Mouse (Mus musculus) embryonic facial prominence, embryonic 15.5 days (tissue): ENCODE measurements around the gene Klhl35. TPM values are rescaled to one million over a fixed set of nuclear protein-coding genes. Genes with fewer than 3 reads are reported as not detected.
"Not testable (repeated sequence)": the region's sequence is repeated elsewhere in the genome, so short reads cannot be mapped to it uniquely, and the experiment has no call there.

ENCODE experiments used
- ATAC-seq: fragments of 200-750 bp; cut with Nextera tagmentation; 2 replicates; pipeline ENCODE4 v1.8.0; 2017; ENCODE audit warnings: low read depth, moderate TSS enrichment; ENCODE audit not compliant: insufficient number of reproducible peaks, low FRiP score, low TSS enrichment
- H3K27ac ChIP-seq: fragments of 300-500 bp; sonication (generic); replicated peaks from 2 replicates; pipeline ENCODE4 v1.5.1; 2015; ENCODE audit warnings: mild to moderate bottlenecking, inconsistent platforms
- H3K27me3 ChIP-seq: fragments of 300-500 bp; sonication (generic); 2 replicates; pipeline ENCODE4 v1.6.1; 2015; ENCODE audit warnings: inconsistent platforms
- H3K36me3 ChIP-seq: fragments of 300-500 bp; sonication (generic); 2 replicates; pipeline ENCODE4 v1.6.1; 2015; ENCODE audit warnings: mild to moderate bottlenecking, inconsistent platforms
- H3K4me1 ChIP-seq: fragments of 300-500 bp; sonication (generic); 2 replicates; pipeline ENCODE4 v1.6.1; 2015; ENCODE audit warnings: inconsistent platforms
- H3K4me2 ChIP-seq: fragments of 300-500 bp; sonication (generic); replicated peaks from 2 replicates; pipeline ENCODE4 v1.6.1; 2015; ENCODE audit warnings: mild to moderate bottlenecking, inconsistent platforms
- H3K4me3 ChIP-seq: fragments of 300-500 bp; sonication (generic); replicated peaks from 2 replicates; pipeline ENCODE4 v1.5.1; 2015; ENCODE audit warnings: mild to moderate bottlenecking, inconsistent platforms
- H3K9ac ChIP-seq: fragments of 300-500 bp; sonication (generic); 2 replicates; pipeline ENCODE4 v1.6.1; 2015; ENCODE audit warnings: inconsistent platforms
- H3K9me3 ChIP-seq: fragments of 300-500 bp; sonication (generic); replicated peaks from 2 replicates; pipeline ENCODE4 v1.6.1; 2016; ENCODE audit warnings: inconsistent platforms
- WGBS: fragments of 180-500 bp; shearing (Covaris S2); methylation state at CpG from one replicate; pipeline ENCODE4 v1.1.7; 2015; 5-methylcytosine and 5-hydroxymethylcytosine counted together
- polyA plus RNA-seq: library from polyadenylated mRNA; unstranded; fragments of >200 nt; fragmentation: Nextera tagmentation; extraction: Ambion mirVana; gene quantifications from 2 replicates; pipeline ENCODE4 v1.2.1, GENCODE M21; 2015

Klhl35 gene
- polyA plus RNA-seq, 1 experiment from 2014 or later = 0.96 TPM

DNA sequence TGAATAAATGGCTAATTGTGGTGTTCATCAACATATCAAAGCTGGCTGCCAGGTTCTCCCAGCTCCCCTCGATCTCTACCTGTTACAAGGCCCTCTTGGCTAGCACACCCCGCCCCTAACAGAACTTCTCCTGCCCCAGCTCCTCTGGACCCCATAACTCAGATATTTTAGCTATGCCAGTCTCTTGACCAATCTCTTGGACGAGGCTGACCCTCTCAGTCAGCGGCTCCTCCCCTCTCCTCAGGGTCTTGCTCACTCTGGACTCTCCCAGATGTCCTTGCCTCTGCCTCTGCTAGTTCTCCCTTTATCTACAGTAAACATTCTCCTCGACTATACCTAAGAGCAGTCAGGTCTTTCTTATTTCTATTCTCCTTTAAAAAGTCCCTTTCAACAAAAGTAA, 34.9 kb downstream of the Klhl35 start:
- H3K4me1 ChIP-seq = no peaks in the 10 kb centered on the region
- no peak overlapping the region for H3K4me3 ChIP-seq
- H3K9ac ChIP-seq = no peak overlapping the region
- no peaks in the 10 kb centered on the region for H3K9me3 ChIP-seq
- H3K4me2 ChIP-seq = no peak overlapping the region
- no peaks in the 10 kb centered on the region for H3K36me3 ChIP-seq
- H3K27me3 ChIP-seq = no peaks in the 10 kb centered on the region
- WGBS = 32% methylated on average over 5 of the region's 5 CpGs
- H3K27ac ChIP-seq = no peak overlapping the region
- no peak for ATAC-seq

DNA sequence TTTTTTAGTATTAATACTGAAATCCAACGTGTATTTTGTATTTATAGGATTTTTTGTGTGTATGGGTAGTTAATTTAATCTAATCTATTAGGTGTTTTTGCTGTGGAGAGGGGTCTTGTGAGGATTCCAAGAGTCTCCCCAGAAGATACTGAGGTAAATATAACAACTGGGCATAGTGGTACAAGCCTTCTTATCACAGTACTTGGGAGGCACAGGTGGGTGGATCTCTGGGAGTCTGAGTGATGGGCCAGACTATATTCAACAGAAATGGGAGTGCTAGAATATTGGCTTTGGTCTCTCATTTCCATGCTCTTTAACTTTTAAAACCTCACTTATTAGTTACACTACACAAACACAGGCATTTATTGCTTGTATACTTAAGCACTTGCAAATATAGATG, 35.3 kb downstream of the Klhl35 start:
- WGBS = 54% methylated on average over 1 of the region's 1 CpGs

DNA sequence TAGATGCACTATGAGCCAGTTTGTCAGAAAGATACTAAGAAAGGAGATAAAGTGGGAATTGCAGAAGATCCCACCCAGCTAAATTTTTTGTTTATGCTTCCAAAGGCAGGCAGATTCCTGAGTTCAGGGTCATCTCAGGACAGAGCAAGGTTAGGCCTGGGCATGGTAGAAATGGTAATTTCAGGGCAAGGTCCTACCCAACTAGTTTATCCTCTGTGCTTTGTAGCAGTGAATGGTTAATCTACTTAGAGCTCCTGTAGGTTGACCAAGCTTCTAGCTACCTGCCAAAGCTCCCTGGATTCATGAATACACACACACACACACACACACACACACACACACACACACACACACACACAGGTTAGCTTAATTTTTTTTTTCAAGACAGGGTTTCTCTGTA, 38.8 kb downstream of the Klhl35 start:
- Histone ChIP-seq H3K4me3 (no peak overlapping the region), H3K4me1 (no peaks in the 10 kb centered on the region), H3K27me3 (no peaks in the 10 kb centered on the region), H3K27ac (no peak overlapping the region), H3K9ac (no peak overlapping the region), H3K36me3 (no peaks in the 10 kb centered on the region), H3K4me2 (no peak overlapping the region), H3K9me3 (no peaks in the 10 kb centered on the region)
- no peak for ATAC-seq

More for the DNA sequence above, 35.3 kb downstream of the Klhl35 start:
- H3K4me1 ChIP-seq = no peaks in the 10 kb centered on the region
- no peak for ATAC-seq
- no peaks in the 10 kb centered on the region for H3K27me3 ChIP-seq
- no peak overlapping the region for H3K9ac ChIP-seq
- H3K27ac ChIP-seq = no peak overlapping the region
- no peak overlapping the region for H3K4me2 ChIP-seq
- H3K36me3 ChIP-seq = no peaks in the 10 kb centered on the region
- no peak overlapping the region for H3K4me3 ChIP-seq
- no peaks in the 10 kb centered on the region for H3K9me3 ChIP-seq

DNA sequence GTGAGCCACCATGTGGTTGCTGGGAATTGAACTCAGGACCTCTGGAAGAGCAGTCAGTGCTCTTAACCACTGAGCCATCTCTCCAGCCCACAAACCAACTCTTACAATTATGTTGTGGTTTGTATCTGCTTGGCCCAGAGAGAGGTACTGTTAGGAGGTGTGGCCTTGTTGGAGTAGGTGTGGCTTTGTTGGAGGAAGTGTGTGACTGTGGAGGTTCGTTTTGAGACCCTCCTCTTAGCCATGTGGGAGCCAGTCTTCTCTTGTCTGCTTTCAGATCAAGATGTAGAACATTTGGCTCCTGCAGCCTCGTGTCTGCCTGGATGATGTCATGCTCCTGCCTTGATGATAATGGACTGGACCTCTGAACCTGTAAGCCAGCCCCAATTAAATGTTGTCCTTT, 42.4 kb downstream of the Klhl35 start:
- ATAC-seq = not testable (repeated sequence)

DNA sequence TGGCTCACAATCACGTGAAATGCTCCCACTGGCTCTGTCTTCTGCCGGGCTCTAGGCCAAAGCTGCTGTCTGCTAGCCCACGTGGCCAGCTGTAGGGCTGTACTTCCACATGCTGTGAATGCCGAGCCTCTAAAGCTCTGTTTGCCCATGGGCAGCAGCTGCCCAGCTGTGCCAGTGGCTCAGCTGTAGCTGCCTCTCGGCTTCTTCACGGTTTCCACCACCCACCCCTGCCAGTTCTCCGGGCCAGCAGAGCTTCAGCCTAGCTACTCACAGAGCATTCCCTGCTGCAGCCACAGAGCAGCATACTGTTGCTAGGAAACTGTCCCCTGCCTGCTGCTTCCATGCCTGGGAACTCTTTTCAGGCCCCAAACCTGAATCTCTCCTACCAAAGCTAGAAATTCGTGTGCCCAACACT, 44.3 kb downstream of the Klhl35 start:
- Histone ChIP-seq H3K27ac (no peak overlapping the region), H3K4me1 (peaks cover 8% of the 10 kb centered on the region), H3K4me2 (no peak overlapping the region), H3K9me3 (no peaks in the 10 kb centered on the region), H3K9ac (no peak overlapping the region), H3K27me3 (no peaks in the 10 kb centered on the region), H3K4me3 (no peak overlapping the region), H3K36me3 (no peaks in the 10 kb centered on the region)
- peak; percentile 43; the same call in 1 of the 2 replicates for ATAC-seq
- 9% methylated on average over 8 of the region's 8 CpGs for WGBS

More for the DNA sequence above, 42.4 kb downstream of the Klhl35 start:
- not testable (repeated sequence) for H3K9ac ChIP-seq, H3K36me3 ChIP-seq, H3K9me3 ChIP-seq, H3K4me3 ChIP-seq, H3K27ac ChIP-seq, H3K4me1 ChIP-seq, H3K4me2 ChIP-seq, H3K27me3 ChIP-seq
- 18% methylated on average over 2 of the region's 2 CpGs for WGBS

DNA sequence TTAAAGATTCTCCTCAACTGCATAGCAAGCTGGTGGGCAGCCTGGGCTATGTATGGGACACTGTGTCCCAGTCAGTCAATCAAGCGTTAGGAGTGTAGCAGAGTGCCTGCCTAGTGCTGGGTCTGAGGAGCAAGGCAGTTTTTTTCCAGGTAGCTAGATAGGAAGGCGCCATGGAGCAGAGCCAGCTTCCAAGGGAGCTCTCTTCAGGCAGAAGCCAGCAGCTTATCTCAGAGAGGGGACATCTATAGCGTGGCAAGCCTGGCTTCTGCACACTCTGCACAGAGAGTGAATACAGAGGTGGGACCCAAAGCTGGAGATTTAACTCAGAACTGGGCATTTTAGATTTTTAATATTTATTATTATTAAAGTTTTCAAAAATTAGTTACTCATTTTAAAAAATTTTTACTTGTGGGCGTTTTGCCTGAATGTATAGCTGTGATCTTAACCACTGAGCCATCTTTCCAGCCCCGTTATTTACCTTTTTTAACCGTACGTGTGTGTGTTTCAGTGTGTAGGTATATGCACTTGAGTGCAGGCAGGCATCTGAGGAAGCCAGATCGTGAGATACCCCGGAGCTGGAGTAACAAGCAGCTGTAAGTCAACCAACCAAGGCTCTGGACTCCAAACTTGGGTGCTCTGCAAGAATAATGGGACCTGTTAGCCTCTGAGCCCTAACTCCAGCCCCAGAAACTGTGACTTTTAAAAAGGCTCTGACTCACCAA, 50.4 kb downstream of the Klhl35 start:
- H3K36me3 ChIP-seq = no peaks in the 10 kb centered on the region
- no peak overlapping the region for H3K9ac ChIP-seq
- no peak overlapping the region for H3K4me2 ChIP-seq
- ATAC-seq = no peak
- WGBS = 81% methylated on average over 9 of the region's 9 CpGs
- no peaks in the 10 kb centered on the region for H3K4me1 ChIP-seq
- no peaks in the 10 kb centered on the region for H3K27me3 ChIP-seq
- no peak overlapping the region for H3K4me3 ChIP-seq
- no peaks in the 10 kb centered on the region for H3K9me3 ChIP-seq
- no peak overlapping the region for H3K27ac ChIP-seq

DNA sequence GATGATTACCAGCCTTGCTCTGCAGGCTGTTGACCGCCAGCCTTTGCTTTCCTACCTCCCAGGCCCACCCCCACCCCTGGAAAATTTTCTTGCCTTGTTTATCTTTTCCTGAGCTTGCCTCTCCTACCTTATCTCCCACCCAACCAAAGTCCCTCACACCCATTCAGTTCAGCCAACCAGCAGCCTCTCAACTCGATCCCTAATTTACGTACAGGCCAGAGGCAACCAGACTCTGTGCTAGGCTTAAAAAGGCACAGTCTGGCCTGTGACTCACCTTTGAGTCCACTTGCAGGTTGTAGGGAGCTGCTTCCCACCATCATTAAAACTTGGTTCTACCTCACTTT, 51.0 kb downstream of the Klhl35 start:
- Histone ChIP-seq H3K4me1 (no peaks in the 10 kb centered on the region), H3K4me3 (no peak overlapping the region), H3K27me3 (no peaks in the 10 kb centered on the region), H3K9me3 (no peaks in the 10 kb centered on the region), H3K27ac (no peak overlapping the region), H3K36me3 (no peaks in the 10 kb centered on the region), H3K9ac (no peak overlapping the region), H3K4me2 (no peak overlapping the region)
- WGBS = 81% methylated on average over 3 of the region's 3 CpGs
- no peak for ATAC-seq

DNA sequence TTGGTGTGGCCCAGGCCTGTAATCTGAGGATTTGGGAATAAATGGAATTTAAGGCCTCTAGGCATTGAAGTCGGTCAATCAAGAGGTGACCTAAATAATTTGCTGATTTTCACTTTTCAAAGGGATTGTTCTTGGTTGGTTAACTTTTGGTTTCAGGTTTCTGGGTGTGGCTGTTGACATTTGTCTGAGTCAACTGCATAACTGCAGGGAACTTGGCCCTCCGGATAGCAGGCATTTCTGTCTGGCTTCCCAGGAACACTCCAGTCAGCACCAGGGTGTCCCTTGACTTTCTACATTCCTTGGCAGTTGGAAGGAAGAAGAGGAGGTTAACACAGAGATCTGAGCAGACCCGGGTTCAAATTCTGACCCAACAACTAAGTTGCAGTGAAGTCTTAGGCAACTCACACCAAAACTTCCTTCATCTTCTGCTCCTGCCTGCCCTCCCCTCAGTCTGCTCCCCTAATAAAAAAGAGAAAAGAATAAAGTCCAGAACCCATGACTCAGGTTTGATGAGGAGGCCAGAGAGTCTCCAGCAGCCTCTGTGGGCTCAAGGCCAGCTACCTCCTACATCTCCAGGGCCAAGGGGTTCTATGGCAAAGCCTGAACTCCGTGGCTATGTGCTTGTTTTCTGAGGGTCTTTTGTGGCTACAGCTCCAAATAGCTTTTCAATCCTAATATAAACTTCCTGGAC, 53.3 kb downstream of the Klhl35 start:
- 52% methylated on average over 4 of the region's 4 CpGs for WGBS
- H3K9ac ChIP-seq = no peak overlapping the region
- H3K4me2 ChIP-seq = no peak overlapping the region
- H3K27ac ChIP-seq = no peak overlapping the region
- H3K9me3 ChIP-seq = no peaks in the 10 kb centered on the region
- no peaks in the 10 kb centered on the region for H3K36me3 ChIP-seq
- no peak overlapping the region for H3K4me3 ChIP-seq
- H3K4me1 ChIP-seq = no peaks in the 10 kb centered on the region
- H3K27me3 ChIP-seq = no peaks in the 10 kb centered on the region
- ATAC-seq = no peak

DNA sequence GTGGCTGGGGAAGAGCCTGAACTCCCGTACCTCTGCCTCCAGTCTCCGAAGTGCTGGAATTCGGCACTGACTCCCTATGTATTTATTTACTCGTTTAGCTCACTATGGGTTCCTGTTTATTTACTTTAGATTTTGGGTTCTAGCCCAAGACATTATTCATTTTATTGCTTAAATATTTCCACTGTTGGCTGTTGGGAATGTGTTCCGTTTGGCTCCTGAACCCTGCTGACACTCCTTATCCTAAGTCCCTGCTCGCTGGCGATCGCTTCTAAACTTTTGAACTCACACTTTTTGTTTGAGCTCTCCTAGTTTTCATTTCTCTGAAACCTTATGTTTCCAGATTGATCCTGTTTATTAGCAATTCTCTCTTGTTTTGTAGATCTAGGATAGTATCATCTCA, 57.3 kb downstream of the Klhl35 start:
- H3K27me3 ChIP-seq = no peaks in the 10 kb centered on the region
- H3K27ac ChIP-seq = no peak overlapping the region
- no peak for ATAC-seq
- H3K9me3 ChIP-seq = no peaks in the 10 kb centered on the region
- no peak overlapping the region for H3K4me3 ChIP-seq
- H3K4me2 ChIP-seq = no peak overlapping the region
- H3K9ac ChIP-seq = no peak overlapping the region
- no peaks in the 10 kb centered on the region for H3K4me1 ChIP-seq
- no peaks in the 10 kb centered on the region for H3K36me3 ChIP-seq
- WGBS = 69% methylated on average over 8 of the region's 8 CpGs

Other genes starting within 250 kb of the Klhl35 start
- 2.5 TPM in 2 replicates for gene Mogat2, start 227.4 kb upstream of the Klhl35 start, polyA plus RNA-seq
- gene Map6, start 198.6 kb upstream of the Klhl35 start, polyA plus RNA-seq = 9.3 and 11.0 TPM in 2 replicates
- gene Serpinh1, start 112.8 kb upstream of the Klhl35 start, polyA plus RNA-seq = 2,130 and 2,205 TPM in 2 replicates
- 15.1 and 17.5 TPM in 2 replicates for gene Gdpd5, start 84.6 kb upstream of the Klhl35 start, polyA plus RNA-seq
- 746 and 790 TPM in 2 replicates for gene Rps3, start 17.7 kb downstream of the Klhl35 start, polyA plus RNA-seq
- gene Arrb1, start 69.5 kb downstream of the Klhl35 start, polyA plus RNA-seq = 5.5 and 7.2 TPM in 2 replicates
- gene Tpbgl, start 161.1 kb downstream of the Klhl35 start, polyA plus RNA-seq = 1.0 and 1.1 TPM in 2 replicates
- gene Slco2b1, start 245.3 kb downstream of the Klhl35 start, polyA plus RNA-seq = 3.9 and 4.1 TPM in 2 replicates